Mouse (Mus musculus) cortical plate, adult 2 months (tissue): ENCODE measurements at regions not wholly inside any gene's neighbourhood (a gene's known extent, or its start where the extent isn't known, plus 50 kb on each side); places are given as distances from the start of the nearest gene placed in this dataset.

Experiments used
- CTCF ChIP-seq: fragments of 200-500 bp; IDR thresholded peaks from 2 replicates; pipeline ENCODE4 v1.5.1; 2011; ENCODE audit warnings: mild to moderate bottlenecking, control low read depth, low read length; ENCODE audit not compliant: insufficient read depth; ENCODE audit errors: extremely low read depth
- POLR2A ChIP-seq: fragments of 200-500 bp; IDR thresholded peaks from 2 replicates; pipeline ENCODE4 v1.6.1; 2011; ENCODE audit warnings: mild to moderate bottlenecking, low read length, control low read depth; ENCODE audit not compliant: insufficient read depth; ENCODE audit errors: extremely low read depth

DNA sequence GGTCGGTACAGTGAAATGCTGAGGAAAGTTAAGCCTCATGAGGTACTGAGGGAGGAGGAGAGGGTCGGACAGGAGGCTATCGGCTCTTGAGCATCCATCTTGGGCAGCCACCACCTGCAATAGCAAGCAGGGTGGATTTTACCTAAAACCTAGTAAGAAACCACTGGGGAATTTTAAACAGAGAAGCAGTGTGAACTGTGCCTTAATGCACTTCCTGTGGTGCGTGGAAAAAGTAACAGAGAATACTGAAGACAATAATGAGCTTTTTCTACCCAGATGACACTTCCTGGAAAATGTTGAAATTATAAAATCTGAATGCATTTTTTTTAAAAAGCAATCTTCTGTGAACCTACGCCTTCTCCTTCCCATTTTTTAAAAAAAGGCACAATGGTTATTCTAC, 67.1 kb upstream of the Sash1 start:
- no peak for TF ChIP-seq POLR2A
- TF ChIP-seq CTCF = no peak
